Mouse (Mus musculus) kidney, embryonic 16.5 days (tissue): ENCODE data around the gene Serinc5. TPM values are rescaled to one million over a fixed set of nuclear protein-coding genes. Genes with fewer than 3 reads are reported as not detected.

Source experiments
- ATAC-seq: fragments of 200-750 bp; cut with Nextera tagmentation; 2 replicates; pipeline ENCODE4 v1.8.0; 2017; ENCODE audit warnings: moderate TSS enrichment; ENCODE audit not compliant: low FRiP score, low TSS enrichment
- H3K27ac ChIP-seq: fragments of 300-500 bp; sonication (generic); 2 replicates; pipeline ENCODE4 v1.5.1; 2014; ENCODE audit warnings: low read length
- H3K27me3 ChIP-seq: fragments of 300-500 bp; sonication (generic); 2 replicates; pipeline ENCODE4 v1.6.1; 2014; ENCODE audit warnings: low read length, control low read depth, mixed read lengths; ENCODE audit not compliant: insufficient read depth
- H3K36me3 ChIP-seq: fragments of 300-500 bp; sonication (generic); 2 replicates; pipeline ENCODE4 v1.6.1; 2014; ENCODE audit warnings: low read length, control low read depth, mixed read lengths; ENCODE audit not compliant: insufficient read depth
- H3K4me1 ChIP-seq: fragments of 300-500 bp; sonication (generic); 2 replicates; pipeline ENCODE4 v1.6.1; 2014; ENCODE audit warnings: low read length, control low read depth, mixed read lengths; ENCODE audit not compliant: insufficient read depth
- H3K4me2 ChIP-seq: fragments of 300-500 bp; sonication (generic); replicated peaks from 2 replicates; pipeline ENCODE4 v1.6.1; 2014; ENCODE audit warnings: low read depth, low read length
- H3K4me3 ChIP-seq: fragments of 300-500 bp; sonication (generic); 2 replicates; pipeline ENCODE4 v1.5.1; 2014; ENCODE audit warnings: mild to moderate bottlenecking, low read length
- H3K9ac ChIP-seq: fragments of 300-500 bp; sonication (generic); replicated peaks from 2 replicates; pipeline ENCODE4 v1.6.1; 2014; ENCODE audit warnings: low read length
- H3K9me3 ChIP-seq: fragments of 300-500 bp; sonication (generic); 2 replicates; pipeline ENCODE4 v1.6.1; 2016; ENCODE audit warnings: low read length, control low read depth
- WGBS: fragments of 180-500 bp; shearing (Covaris S2); extraction: QIAGEN DNeasy Blood & Tissue Kit; methylation state at CpG from one replicate; pipeline ENCODE4 v1.1.7; 2014; 5-methylcytosine and 5-hydroxymethylcytosine counted together
- polyA plus RNA-seq: library from polyadenylated mRNA; unstranded; fragments of >200 nt; fragmentation: Nextera tagmentation; extraction: Ambion mirVana; gene quantifications from 2 replicates; pipeline ENCODE4 v1.2.1, GENCODE M21; 2015

Serinc5 gene
- polyA plus RNA-seq, 1 experiment from 2014 or later, result 19.7 TPM

- ATAC-seq, result no peak
- Histone ChIP-seq H3K27ac (peak overlapping the region; percentile 82), H3K4me1 (peaks cover 43% of the 10 kb centered on the region), H3K4me2 (0 out of 2 replicates have a peak overlapping the region, but pooled peaks have one; percentile 10), H3K27me3 (no peaks in the 10 kb centered on the region), H3K4me3 (no peak overlapping the region), H3K9me3 (no peaks in the 10 kb centered on the region), H3K36me3 (no peaks in the 10 kb centered on the region), H3K9ac (no peak overlapping the region)
- WGBS, result 42% methylated on average over 6 of the region's 6 CpGs
Measured at GRCm38 (mm10) chr13:92636226-92636909, 25.5 kb downstream of the Serinc5 start.

GRCm38 (mm10) chr13:92636910-92637275 is 26.0 kb downstream of the Serinc5 start:
- no peaks in the 10 kb centered on the region for H3K36me3 ChIP-seq
- H3K27ac ChIP-seq, result peak overlapping the region; percentile 86
- H3K9me3 ChIP-seq, result no peaks in the 10 kb centered on the region
- H3K4me1 ChIP-seq, result peaks cover 43% of the 10 kb centered on the region
- H3K4me3 ChIP-seq, result no peak overlapping the region
- H3K4me2 ChIP-seq, result peak overlapping the region; percentile 40
- ATAC-seq, result peak; percentile 89
- 0% methylated on average over 7 of the region's 7 CpGs for WGBS
- H3K27me3 ChIP-seq, result no peaks in the 10 kb centered on the region
- H3K9ac ChIP-seq, result 0 out of 2 replicates have a peak overlapping the region, but pooled peaks have one; percentile 52

- no peaks in the 10 kb centered on the region; the same call in 1 of the 2 replicates for H3K36me3 ChIP-seq
- no peak for ATAC-seq
- 0 out of 2 replicates have a peak overlapping the region, but pooled peaks have one; percentile 14 for H3K27ac ChIP-seq
- H3K9ac ChIP-seq, result no peak overlapping the region
- H3K4me2 ChIP-seq, result no peak overlapping the region
- no peaks in the 10 kb centered on the region for H3K27me3 ChIP-seq
- peaks cover 37% of the 10 kb centered on the region for H3K4me1 ChIP-seq
- no peaks in the 10 kb centered on the region for H3K9me3 ChIP-seq
- no peak overlapping the region for H3K4me3 ChIP-seq
- WGBS, result 41% methylated on average over 12 of the region's 12 CpGs
Measured at GRCm38 (mm10) chr13:92639093-92640014, 28.5 kb downstream of the Serinc5 start.

- H3K36me3 ChIP-seq, result no peaks in the 10 kb centered on the region; the same call in 1 of the 2 replicates
- H3K9me3 ChIP-seq, result no peaks in the 10 kb centered on the region
- no peak overlapping the region for H3K4me3 ChIP-seq
- H3K4me2 ChIP-seq, result no peak overlapping the region
- H3K4me1 ChIP-seq, result peaks cover 6% of the 10 kb centered on the region
- 88% methylated on average over 3 of the region's 3 CpGs for WGBS
- no peak for ATAC-seq
- H3K9ac ChIP-seq, result no peak overlapping the region
- H3K27ac ChIP-seq, result no peak overlapping the region
- H3K27me3 ChIP-seq, result no peaks in the 10 kb centered on the region
Measured at GRCm38 (mm10) chr13:92644199-92644598, 33.3 kb downstream of the Serinc5 start.

GRCm38 (mm10) chr13:92644753-92645152 is 33.9 kb downstream of the Serinc5 start:
- Histone ChIP-seq H3K27ac (no peak overlapping the region), H3K4me3 (no peak overlapping the region), H3K27me3 (no peaks in the 10 kb centered on the region), H3K4me1 (0 out of 2 replicates have a peak, but pooled peaks cover under 1% of the 10 kb centered on the region), H3K4me2 (no peak overlapping the region), H3K9ac (no peak overlapping the region), H3K9me3 (no peaks in the 10 kb centered on the region), H3K36me3 (no peaks in the 10 kb centered on the region; the same call in 1 of the 2 replicates)
- ATAC-seq, result no peak
- WGBS, result 53% methylated on average over 6 of the region's 6 CpGs

- no peak for ATAC-seq
- Histone ChIP-seq H3K4me2 (no peak overlapping the region), H3K27ac (no peak overlapping the region), H3K4me3 (no peak overlapping the region), H3K9ac (no peak overlapping the region), H3K4me1 (peaks cover 11% of the 10 kb centered on the region; the same call in 1 of the 2 replicates), H3K27me3 (no peaks in the 10 kb centered on the region), H3K36me3 (no peaks in the 10 kb centered on the region; the same call in 1 of the 2 replicates), H3K9me3 (no peaks in the 10 kb centered on the region)
- 76% methylated on average over 2 of the region's 2 CpGs for WGBS
Measured at GRCm38 (mm10) chr13:92647695-92648094, 36.8 kb downstream of the Serinc5 start.

- Histone ChIP-seq H3K27me3 (no peaks in the 10 kb centered on the region), H3K4me2 (no peak overlapping the region), H3K9ac (no peak overlapping the region), H3K4me1 (peaks cover 18% of the 10 kb centered on the region; the same call in 1 of the 2 replicates), H3K27ac (no peak overlapping the region), H3K9me3 (no peaks in the 10 kb centered on the region), H3K36me3 (no peaks in the 10 kb centered on the region), H3K4me3 (no peak overlapping the region)
- ATAC-seq, result no peak
- 85% methylated on average over 10 of the region's 10 CpGs for WGBS
Measured at GRCm38 (mm10) chr13:92649111-92649510, 38.2 kb downstream of the Serinc5 start.

GRCm38 (mm10) chr13:92650956-92651355 is 40.1 kb downstream of the Serinc5 start:
- no peak for ATAC-seq
- H3K4me3 ChIP-seq, result no peak overlapping the region
- H3K4me2 ChIP-seq, result no peak overlapping the region
- H3K36me3 ChIP-seq, result no peaks in the 10 kb centered on the region
- H3K9ac ChIP-seq, result no peak overlapping the region
- H3K27ac ChIP-seq, result no peak overlapping the region; the same call in 1 of the 2 replicates
- H3K4me1 ChIP-seq, result peaks cover 18% of the 10 kb centered on the region; the same call in 1 of the 2 replicates
- WGBS, result 50% methylated on average over 2 of the region's 2 CpGs
- H3K9me3 ChIP-seq, result no peaks in the 10 kb centered on the region
- no peaks in the 10 kb centered on the region for H3K27me3 ChIP-seq

- no peak overlapping the region for H3K4me2 ChIP-seq
- H3K4me1 ChIP-seq, result peaks cover 18% of the 10 kb centered on the region; the same call in 1 of the 2 replicates
- no peaks in the 10 kb centered on the region for H3K27me3 ChIP-seq
- peak; percentile 39; the same call in 1 of the 2 replicates for ATAC-seq
- H3K9ac ChIP-seq, result no peak overlapping the region
- H3K27ac ChIP-seq, result no peak overlapping the region
- 74% methylated on average over 2 of the region's 2 CpGs for WGBS
- H3K9me3 ChIP-seq, result no peaks in the 10 kb centered on the region
- no peaks in the 10 kb centered on the region for H3K36me3 ChIP-seq
- no peak overlapping the region for H3K4me3 ChIP-seq
Measured at GRCm38 (mm10) chr13:92652498-92652897, 41.6 kb downstream of the Serinc5 start.
